Mouse (Mus musculus) splenic B cell, adult 2 months (primary cell): ENCODE data around the gene Psmd9.

ENCODE experiments used
- DNase-seq: peaks from one replicate; pipeline ENCODE4 v3.0.0-alpha.2; 2011; ENCODE audit warnings: low read depth, low spot score
- H3K27me3 ChIP-seq: 2 replicates; pipeline ENCODE4 v1.6.1; 2012; ENCODE audit warnings: mild to moderate bottlenecking, low read length, moderate library complexity, mixed read lengths; ENCODE audit not compliant: control insufficient read depth, poor library complexity, insufficient read depth, severe bottlenecking
- H3K36me3 ChIP-seq: 2 replicates; pipeline ENCODE4 v1.6.1; 2012; ENCODE audit warnings: mild to moderate bottlenecking, low read length, moderate library complexity, mixed read lengths; ENCODE audit not compliant: control insufficient read depth, poor library complexity, insufficient read depth, severe bottlenecking

Gene Psmd9

DNA sequence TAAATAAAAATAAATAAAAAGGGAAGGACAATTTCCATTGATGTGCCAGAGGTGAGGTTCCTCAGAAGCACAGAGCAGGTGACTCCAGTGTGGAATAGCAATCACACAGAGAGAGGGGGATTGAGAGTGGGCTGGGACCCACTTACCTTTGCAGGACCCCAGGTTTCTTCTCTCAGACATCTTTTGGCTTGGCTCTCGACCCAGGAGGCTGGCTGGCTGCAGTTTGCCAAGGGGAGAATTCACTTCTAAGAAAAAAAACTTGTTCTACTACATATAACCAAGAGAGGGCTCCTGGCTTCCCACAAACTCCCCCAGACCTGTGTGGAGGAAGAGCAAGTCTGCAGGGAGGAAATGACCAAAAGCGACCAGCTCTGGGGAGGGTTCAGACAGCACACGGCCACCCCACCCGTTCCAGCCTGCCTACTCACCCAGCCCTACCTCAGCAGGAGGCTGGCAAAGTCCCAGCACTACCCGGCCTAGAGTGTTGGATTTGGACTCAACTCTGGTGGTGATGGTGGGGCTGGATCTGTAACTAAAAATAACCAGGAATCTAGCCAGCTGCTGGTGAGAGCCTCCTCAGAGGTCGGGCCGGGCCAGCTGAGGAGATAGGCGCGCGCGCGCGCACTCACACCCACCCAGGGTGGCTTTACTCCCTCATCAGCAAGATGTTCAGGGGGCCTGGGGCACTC lies 34.9 kb upstream of the Psmd9 start:
- no peak for DNase-seq
- Histone ChIP-seq H3K36me3 (peaks cover 5% of the 10 kb centered on the region), H3K27me3 (no peaks in the 10 kb centered on the region)

DNA sequence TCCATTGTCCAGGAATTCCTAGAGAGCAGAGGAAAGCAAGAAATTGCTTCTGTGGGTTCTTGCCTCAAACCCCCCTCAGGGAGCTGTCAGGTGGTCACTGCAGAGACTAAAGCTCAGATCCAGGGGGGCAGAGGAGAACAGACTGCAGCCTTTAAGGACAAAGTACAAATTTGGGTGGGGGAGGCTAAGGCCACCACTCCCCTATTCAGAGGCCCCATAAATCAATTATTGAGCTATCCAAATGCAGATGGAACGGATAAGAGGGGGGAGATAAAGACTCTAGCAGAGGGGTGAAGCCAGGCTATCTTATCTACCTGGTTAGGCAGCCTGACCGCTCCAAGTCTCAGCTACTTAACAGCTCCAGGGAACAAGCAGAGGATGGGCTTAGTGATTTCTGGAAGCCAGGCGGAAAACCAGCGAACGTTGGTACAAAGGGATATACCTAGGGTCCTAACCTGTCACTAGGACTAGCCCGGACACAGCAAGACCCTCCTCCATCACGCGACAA lies 34.3 kb upstream of the Psmd9 start:
- Histone ChIP-seq H3K36me3 (peaks cover 5% of the 10 kb centered on the region), H3K27me3 (no peaks in the 10 kb centered on the region)
- no peak for DNase-seq

GRCm38 (mm10) chr5:123135471-123136360 lies 33.5 kb upstream of the Psmd9 start:
- Histone ChIP-seq H3K36me3 (peaks cover 5% of the 10 kb centered on the region), H3K27me3 (no peaks in the 10 kb centered on the region)
- DNase-seq = no peak

- peaks cover 5% of the 10 kb centered on the region for H3K36me3 ChIP-seq
- peak; percentile 51 for DNase-seq
Observed at GRCm38 (mm10) chr5:123136361-123137043, 32.7 kb upstream of the Psmd9 start.

DNA sequence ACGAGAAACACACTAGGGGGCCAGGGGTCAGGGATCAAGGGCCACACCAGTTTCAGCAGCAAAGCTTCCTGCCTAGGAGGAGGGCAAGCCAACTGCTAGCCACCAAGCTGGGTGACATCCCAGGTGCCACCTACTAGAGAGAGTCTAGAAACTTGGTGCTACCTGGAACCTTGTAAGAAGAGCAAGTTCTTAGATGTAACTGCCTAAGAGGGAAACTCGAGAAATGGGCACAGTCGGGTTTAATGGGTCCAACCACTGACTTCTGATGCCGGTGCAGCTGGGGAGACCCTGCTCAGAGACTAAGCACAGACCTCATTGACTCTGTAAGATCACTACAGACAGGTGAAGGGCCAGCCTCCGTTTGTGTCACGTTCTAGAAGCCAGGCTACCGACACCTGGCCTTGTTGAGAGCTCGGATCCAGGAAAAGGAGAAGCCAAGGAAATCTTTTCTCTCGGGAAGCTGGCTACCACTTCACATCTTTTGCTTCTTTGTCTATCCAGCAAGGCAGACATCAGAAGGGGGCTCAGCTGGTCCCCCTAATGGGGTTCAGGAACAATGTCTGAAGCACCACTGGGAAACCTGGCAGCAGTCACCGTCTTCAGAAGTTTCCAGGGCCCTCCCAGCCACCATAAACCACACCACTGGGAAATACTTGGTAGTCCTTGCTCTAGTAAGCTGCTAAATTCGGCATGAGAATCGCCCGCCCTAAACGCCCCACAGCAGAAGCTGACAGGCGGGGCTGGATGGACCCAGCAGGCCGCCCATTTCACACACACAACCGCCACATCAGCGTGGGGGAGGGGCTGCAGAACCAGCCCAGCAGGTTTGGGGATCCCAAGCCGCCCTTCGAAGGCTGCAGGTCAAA lies 31.9 kb upstream of the Psmd9 start:
- H3K36me3 ChIP-seq = peaks cover 5% of the 10 kb centered on the region
- no peaks in the 10 kb centered on the region for H3K27me3 ChIP-seq
- DNase-seq = peak; percentile 47

More at GRCm38 (mm10) chr5:123136361-123137043, 32.7 kb upstream of the Psmd9 start:
- H3K27me3 ChIP-seq = no peaks in the 10 kb centered on the region

- H3K27me3 ChIP-seq = no peaks in the 10 kb centered on the region
- H3K36me3 ChIP-seq = peaks cover 5% of the 10 kb centered on the region
- DNase-seq = no peak
Observed at GRCm38 (mm10) chr5:123137910-123138229, 31.3 kb upstream of the Psmd9 start.

- peak; percentile 40 for DNase-seq
- H3K27me3 ChIP-seq = no peaks in the 10 kb centered on the region
- H3K36me3 ChIP-seq = peaks cover 5% of the 10 kb centered on the region
Observed at GRCm38 (mm10) chr5:123138230-123138911, 30.8 kb upstream of the Psmd9 start.

- peak; percentile 71 for DNase-seq
- Histone ChIP-seq H3K36me3 (no peaks in the 10 kb centered on the region; the same call in none of the 2 replicates), H3K27me3 (no peaks in the 10 kb centered on the region)
Observed at GRCm38 (mm10) chr5:123138953-123139721, 30.1 kb upstream of the Psmd9 start.

- DNase-seq = no peak
- H3K27me3 ChIP-seq = no peaks in the 10 kb centered on the region
- H3K36me3 ChIP-seq = no peaks in the 10 kb centered on the region; the same call in 1 of the 2 replicates
Observed at GRCm38 (mm10) chr5:123139722-123140627, 29.2 kb upstream of the Psmd9 start.

DNA sequence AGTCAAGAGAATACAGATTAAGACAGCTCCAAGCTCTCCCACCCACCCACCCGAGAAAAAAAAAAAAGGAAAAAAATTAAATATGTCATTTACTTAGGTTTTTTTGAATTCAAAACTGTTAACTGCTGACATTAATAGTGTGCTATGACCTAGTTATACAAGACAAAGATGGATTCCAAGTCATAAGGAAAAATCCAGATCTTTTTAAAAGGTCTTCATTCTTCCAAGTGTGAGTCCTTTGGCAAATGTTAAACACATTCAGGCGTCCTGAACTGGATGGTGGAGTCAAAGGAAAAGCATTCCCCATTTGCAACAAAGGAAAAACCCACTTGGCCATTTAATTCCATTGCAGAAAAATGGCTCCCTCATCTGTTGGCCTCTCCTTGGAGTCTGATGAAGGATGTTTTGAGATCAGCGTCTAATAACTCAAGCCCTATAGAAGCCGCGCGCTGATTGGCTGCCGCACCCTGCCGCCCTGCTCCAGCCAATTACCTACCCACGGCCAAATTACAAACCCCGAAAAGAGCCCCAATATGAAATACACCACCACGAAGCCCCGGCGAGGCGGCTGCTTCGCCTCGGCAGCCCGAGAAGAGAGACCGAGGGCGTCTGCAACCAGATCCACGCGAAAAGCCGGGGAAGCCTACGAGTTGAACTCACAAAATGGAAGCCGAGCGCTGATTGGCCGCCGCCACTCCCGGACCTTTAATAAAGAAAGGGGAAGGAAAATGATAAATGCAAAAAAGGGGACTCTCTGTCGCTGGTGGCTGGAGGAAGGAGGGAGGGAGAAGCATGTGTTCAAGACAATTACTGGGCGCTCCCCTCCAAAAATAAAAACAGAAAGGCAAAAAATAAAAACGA lies 28.3 kb upstream of the Psmd9 start:
- no peaks in the 10 kb centered on the region for H3K27me3 ChIP-seq
- peak; percentile 92 for DNase-seq
- peaks cover 1% of the 10 kb centered on the region; the same call in 1 of the 2 replicates for H3K36me3 ChIP-seq

GRCm38 (mm10) chr5:123141555-123142160 lies 27.6 kb upstream of the Psmd9 start:
- H3K27me3 ChIP-seq = no peaks in the 10 kb centered on the region
- no peak for DNase-seq
- peaks cover 1% of the 10 kb centered on the region; the same call in 1 of the 2 replicates for H3K36me3 ChIP-seq
